Mouse (Mus musculus): Measurements from ENCODE around the gene Vars.
"Not testable (repeated sequence)": the region's sequence is repeated elsewhere in the genome, so short reads cannot be mapped to it uniquely, and the experiment has no call there.

The Vars gene

DNA sequence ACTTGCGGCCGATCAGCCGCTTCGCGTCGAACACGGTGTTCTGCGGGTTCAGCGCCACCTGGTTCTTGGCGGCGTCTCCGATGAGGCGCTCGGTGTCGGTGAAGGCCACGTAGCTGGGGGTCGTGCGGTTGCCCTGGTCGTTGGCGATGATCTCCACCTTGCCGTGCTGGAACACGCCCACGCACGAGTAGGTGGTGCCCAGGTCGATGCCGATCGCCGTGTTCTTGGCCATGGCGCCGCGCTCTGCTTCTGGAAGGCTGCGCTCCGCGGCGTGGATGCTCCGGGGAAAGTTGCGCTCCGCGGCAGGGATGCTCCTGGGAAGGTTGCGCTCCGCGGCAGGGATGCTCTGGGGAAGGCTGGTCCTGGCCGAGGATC, 29.1 kb upstream of the Vars start:
- in situ Hi-C loops (cut with MboI, MseI) = not testable (repeated sequence)

DNA sequence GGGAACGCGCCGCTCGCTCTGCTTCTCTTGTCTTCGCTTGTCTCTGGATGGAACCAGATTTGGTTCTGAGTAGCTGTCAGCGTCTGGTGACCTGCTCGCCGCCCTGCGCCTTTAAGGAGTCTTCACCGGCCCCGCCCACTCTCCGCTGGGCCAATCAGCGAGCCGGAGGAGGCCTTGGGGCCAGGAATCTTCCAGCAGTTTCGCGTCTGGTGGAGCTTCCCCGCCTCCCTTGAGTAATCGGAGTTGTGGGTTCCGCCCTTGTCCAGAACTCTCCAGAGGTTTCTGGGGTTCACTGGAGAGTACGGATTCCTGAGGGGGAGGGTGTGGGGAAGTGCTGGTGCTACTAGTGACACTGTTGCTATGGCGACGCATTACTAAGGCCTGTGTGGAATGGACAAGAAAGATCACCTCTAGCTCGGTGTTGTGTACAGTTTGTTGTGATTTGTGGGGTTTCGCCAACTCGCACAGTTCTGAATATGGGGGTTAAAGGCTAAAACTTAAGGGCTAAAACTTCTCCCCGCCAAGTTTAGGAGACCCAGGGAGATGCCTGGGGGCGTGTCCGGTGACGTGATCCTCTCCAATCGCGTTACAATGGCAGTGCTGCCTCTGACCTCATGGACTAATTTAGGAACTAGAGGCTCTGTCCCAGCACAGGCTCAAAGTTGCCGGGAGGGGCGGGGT, 28.6 kb upstream of the Vars start, which contains the start of the genes Hspa1a and Hspa1l:
TSS of gene Hspa1a (minus strand) at position 88 of the 681 bp plus-strand sequence.
TSS of gene Hspa1l (plus strand) at position 635 of the 681 bp plus-strand sequence.
- in situ Hi-C loops (cut with MboI, MseI) = not testable (repeated sequence)

- in situ Hi-C loops (cut with MboI, MseI) = no loop called here
Measured at GRCm38 (mm10) chr17:34975581-34976492, 24.9 kb upstream of the Vars start.

DNA sequence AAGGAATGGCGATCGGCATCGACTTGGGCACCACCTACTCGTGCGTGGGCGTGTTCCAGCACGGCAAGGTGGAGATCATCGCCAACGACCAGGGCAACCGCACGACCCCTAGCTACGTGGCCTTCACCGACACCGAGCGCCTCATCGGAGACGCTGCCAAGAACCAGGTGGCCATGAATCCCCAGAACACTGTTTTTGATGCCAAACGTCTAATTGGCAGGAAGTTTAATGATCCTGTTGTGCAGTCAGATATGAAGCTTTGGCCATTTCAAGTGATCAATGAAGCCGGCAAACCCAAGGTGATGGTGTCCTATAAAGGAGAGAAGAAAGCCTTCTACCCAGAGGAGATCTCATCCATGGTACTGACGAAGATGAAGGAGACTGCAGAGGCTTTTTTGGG, 23.8 kb upstream of the Vars start:
- in situ Hi-C loops (cut with MboI, MseI) = no loop called here

DNA sequence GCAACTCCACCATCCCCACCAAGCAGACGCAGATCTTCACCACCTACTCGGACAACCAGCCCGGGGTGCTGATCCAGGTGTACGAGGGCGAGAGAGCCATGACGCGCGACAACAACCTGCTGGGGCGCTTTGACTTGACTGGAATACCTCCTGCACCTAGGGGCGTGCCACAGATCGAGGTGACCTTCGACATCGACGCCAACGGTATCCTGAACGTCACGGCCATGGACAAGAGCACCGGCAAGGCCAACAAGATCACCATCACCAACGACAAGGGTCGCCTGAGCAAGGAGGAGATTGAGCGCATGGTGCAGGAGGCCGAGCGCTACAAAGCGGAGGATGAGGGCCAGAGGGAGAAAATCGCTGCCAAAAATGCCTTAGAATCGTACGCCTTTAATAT, 22.5 kb upstream of the Vars start:
- in situ Hi-C loops (cut with MboI, MseI) = no loop called here

DNA sequence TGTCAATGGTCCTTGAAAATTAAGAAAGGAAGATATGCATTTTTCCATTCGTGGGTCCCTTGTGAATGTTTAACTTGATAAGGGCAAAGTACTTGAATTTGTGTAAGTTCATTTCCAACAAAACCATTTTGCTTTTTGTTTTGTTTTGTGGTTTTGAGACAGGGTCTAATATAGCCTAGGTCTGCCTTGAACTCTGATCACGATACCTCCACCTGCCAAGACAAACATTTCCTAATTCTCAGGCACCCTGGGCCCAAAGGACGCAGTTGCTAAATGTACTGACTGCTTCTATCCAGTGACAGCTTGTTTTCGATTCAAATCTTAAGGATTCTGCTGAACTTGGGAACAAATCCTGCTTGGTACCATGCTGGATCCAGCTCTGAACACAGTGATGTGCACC, 21.2 kb upstream of the Vars start:
- in situ Hi-C loops (cut with MboI, MseI) = loop anchor here in 1 of 2 experiments (5.0 kb wide), 1 partner anchor 32 kb away; no protein-coding TSS in a partner anchor

DNA sequence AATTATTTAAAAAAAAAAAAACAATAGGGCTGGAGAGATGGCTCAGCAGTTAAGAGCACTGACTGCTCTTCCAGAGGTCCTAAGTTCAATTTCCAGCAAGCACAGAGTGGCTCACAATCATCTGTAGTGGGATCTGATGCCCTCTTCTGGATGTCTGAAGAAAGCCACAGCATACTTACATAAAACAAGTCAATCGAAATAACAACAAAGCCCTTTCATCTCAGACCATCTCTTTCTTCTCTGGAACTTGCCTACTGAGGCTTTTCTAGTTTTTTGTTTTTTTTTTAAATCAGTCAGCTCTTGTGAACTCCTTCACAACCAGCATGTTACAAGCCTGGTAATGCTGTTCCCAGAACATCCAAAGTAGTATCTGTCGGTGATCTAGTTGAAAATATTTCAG, 20.1 kb upstream of the Vars start:
- in situ Hi-C loops (cut with MboI, MseI) = loop anchor here in 1 of 2 experiments (5.0 kb wide), 1 partner anchor 33 kb away; no protein-coding TSS in a partner anchor

GRCm38 (mm10) chr17:34981690-34982180, 19.1 kb upstream of the Vars start, which contains the start of gene Lsm2:
Gene Lsm2 (plus strand): TSS chr17:34981862.
- in situ Hi-C loops (cut with MboI, MseI) = loop anchor here in 1 of 2 experiments (5.0 kb wide), 1 partner anchor 34 kb away; no protein-coding TSS in a partner anchor

DNA sequence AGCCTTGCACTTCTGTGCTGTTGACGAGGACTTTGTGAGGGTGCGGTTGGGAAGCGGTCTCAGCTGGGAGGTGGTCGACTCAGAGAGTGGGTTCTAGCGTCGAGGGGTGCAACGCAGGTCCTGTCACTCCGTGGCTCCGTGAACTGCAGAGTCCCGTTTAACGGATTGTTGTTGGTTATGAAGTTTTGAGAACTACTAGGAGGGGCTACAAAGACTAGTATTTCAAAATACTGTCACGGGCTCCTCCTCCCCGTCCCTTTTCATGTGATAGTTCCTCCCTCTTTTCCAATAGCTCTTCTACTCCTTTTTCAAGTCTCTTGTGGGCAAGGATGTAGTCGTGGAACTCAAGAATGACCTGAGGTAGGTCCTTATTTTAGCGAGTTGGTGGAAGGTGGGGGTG, 18.5 kb upstream of the Vars start:
- in situ Hi-C loops (cut with MboI, MseI) = loop anchor here in 1 of 2 experiments (5.0 kb wide), 1 partner anchor 35 kb away; no protein-coding TSS in a partner anchor

- in situ Hi-C loops (cut with MboI, MseI) = loop anchor here in 1 of 2 experiments (5.0 kb wide), 1 partner anchor 37 kb away; no protein-coding TSS in a partner anchor
Measured at GRCm38 (mm10) chr17:34984218-34984617, 16.6 kb upstream of the Vars start.

GRCm38 (mm10) chr17:34994751-34995150, 6.0 kb upstream of the Vars start:
- in situ Hi-C loops (cut with MboI, MseI) = no loop called here

DNA sequence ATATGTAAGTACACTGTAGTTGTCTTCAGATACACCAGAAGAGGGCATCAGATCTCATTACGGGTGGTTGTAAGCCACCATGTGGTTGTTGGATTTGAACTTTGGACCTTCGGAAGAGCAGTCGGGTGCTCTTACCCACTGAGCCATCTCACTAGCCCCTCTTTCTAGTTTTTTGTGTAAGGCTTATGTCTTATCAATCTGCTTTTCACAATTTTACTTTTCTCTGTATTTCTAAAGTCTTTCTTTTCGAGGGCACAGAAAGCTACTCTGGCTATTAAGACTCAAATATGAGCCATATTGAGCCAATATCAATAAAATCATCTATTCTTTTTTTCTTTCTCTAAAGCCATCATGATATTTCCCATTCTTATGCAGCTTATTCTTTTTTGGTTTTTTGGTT, 5.6 kb upstream of the Vars start:
- in situ Hi-C loops (cut with MboI, MseI) = not testable (repeated sequence)

DNA sequence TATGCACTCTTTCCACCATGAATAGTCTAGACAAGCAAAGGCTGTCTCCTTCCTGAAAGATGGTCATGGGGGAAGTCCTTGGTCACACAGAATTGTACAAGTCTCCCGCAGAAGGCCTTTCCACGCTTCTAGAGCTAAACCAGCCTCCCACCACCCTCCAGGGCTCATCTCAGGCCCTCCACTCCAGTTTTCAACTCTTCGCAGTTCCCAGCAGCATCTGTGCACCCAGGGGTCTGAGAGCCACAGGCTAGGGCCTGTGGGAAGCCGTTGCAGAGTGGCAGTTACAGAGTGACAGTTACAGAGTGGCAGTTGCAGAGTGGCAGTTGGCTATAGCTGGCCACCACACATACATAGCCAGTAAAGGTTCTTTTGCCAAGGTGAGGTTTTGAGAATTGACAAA, 4.9 kb upstream of the Vars start:
- in situ Hi-C loops (cut with MboI, MseI) = not testable (repeated sequence)

DNA sequence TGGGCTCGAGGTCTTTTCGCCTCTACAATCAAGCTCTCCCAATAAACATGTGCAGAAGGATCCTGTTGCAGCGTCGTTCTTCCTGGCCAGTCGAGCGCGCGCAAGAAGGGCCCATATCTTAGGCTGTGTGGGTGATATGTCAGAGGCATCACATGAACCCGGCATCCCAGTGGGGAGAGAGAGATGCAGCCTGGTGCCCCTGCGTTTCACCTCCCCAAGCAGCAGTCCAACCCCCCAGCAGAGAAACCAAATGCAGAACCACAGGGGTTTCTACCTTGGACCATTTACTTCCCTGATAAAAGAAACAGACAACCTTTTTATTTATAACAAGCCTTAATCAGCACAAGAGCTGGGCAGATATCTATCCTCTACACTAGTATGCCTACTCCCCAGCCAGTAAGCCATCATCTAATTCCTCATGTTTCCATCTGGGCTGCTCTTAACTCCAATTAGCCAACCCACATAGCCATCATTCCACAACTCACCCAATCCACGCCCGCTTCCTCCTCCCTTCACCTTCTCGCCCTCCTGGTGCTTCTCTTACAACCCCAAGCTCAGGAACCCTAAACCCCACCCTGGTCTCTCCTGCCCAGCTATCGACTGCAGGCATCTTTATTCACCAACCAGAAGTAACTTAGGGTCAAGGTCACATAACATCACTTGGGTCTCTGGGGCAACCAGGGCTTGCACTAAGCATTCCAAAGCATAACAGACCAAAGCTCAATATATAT, 4.2 kb upstream of the Vars start:
- in situ Hi-C loops (cut with MboI, MseI) = no loop called here

DNA sequence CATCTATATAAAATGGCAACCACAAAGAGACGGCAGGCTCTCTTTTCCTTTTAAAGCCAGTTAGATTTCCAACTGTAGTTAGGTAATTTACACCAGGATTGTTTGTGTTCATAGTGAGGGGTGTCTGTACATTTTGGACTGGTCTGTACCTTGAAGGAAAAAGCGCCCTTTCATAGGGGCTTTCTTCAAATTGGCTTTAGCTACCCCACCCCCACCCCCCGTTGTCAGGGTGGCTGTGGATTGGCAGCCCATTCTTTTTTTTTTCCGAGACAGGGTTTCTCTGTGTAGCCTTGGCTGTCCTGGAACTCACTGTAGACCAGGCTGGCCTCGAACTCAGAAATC, 3.7 kb upstream of the Vars start:
- in situ Hi-C loops (cut with MboI, MseI) = no loop called here

GRCm38 (mm10) chr17:34998526-34999430, 2.0 kb upstream of the Vars start:
- in situ Hi-C loops (cut with MboI, MseI) = no loop called here

DNA sequence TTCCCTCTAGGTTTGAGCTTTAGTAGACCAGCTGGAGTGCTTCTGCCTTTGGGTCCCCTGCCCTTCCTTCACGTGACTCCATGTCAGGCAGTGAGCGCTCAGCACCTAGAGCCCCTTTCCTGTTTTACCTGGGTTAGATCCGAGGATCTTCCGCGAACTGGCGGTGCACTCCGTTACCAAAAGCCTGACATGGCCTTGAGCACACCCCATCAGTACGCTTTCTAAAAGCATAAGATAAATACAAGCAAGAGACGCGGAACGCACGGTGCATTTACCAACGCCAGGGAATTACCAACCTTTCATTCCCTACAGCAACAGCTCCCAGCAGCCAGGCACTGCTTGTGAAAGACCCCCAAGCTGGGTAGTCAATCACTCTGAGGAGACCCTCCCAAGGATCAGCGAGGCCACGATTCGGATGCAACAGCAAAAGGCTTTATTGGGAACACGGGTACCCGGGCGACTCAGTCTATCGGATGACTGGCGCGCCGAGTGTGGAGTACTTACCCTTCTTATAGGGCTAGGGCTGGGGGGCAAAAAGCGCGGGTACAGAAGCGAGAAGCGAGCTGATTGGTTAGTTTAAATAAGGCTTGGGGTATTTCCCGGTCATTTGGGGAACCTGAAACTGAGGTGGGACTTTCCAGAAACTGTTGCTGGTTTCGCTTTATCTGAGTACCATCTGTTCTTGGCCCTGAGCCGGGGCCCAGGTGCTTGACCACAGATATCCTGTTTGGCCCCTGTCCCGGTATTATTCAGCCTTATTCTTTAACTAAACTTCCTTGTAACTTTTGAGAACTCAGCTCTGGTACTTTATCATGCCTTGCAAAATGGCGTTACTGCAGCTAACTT, 693 bp upstream of the Vars start:
- in situ Hi-C loops (cut with MboI, MseI) = loop anchor here (5.0 to 10.0 kb wide), 2 partner anchors 235 to 242 kb away; partner anchors contain the start of genes Atp6v1g2 (in 1 of the 2), Ddx39b (in 1 of the 2) and Nfkbil1 (in 1 of the 2)

DNA sequence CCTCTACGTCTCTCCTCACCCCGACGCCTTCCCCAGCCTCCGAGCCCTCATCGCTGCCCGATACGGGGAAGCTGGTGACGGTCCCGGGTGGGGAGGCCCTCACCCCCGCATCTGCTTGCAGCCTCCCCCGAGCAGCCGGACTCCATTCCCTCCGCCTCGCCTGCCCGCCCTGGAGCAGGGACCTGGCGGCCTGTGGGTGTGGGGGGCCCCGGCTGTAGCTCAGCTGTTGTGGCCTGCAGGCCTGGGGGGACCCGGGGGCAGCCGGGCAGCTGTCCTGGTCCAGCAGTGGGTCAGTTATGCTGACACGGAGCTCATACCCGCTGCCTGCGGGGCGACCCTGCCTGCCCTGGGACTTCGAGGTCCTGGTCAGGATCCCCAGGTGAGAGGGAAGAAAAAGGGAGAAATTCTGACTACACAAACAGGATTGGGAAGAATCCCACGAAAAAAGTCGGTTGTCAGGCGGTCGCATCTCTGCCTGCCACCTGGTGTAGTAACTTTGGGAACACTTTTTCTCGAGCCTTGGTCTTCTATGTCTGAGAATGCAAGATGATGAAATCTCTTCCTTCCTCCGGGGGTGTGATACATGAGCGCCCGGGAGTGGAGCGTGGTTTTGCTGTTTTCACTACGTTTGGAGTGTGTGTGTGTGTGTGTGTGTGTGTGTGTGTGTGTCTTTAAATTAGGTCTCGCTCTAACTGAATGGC, 815 bp downstream of the Vars start:
- in situ Hi-C loops (cut with MboI, MseI) = loop anchor here (5.0 to 10.0 kb wide), 2 partner anchors 233 to 241 kb away; partner anchors contain the start of genes Atp6v1g2 (in 1 of the 2), Ddx39b (in 1 of the 2) and Nfkbil1 (in 1 of the 2)
